Mouse (Mus musculus) 3T3-L1 (cell line): ENCODE measurements around the gene Zcchc4.

Source experiments
- DNase-seq: peaks from one replicate; pipeline ENCODE4 v3.0.0-alpha.2; 2015; ENCODE audit warnings: low read depth, low spot score

Gene Zcchc4

DNA sequence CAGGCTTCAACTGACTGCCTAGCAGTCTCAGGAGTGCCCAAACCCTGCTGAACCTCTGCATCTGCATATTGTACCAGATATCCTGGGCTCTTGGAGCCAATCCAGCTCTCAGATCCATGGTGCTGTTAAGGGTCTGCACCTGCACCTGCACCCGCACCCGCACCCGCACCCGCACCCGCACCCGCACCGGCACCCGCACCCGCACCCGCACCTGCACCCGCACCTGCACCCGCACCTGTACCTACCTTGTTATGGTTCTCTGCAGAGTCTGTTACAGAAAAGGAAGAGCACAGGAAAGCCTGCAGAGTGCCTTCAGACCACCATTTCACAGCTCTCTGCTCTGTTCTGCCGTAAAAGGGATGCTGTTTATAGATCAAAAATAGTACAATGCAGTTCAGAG, 96.8 kb downstream of the Zcchc4 start:
- no peak for DNase-seq
